Mouse (Mus musculus): ENCODE results near the gene Gm11032.
"Not testable (repeated sequence)": the region's sequence is repeated elsewhere in the genome, so short reads cannot be mapped to it uniquely, and the experiment has no call there.

DNA sequence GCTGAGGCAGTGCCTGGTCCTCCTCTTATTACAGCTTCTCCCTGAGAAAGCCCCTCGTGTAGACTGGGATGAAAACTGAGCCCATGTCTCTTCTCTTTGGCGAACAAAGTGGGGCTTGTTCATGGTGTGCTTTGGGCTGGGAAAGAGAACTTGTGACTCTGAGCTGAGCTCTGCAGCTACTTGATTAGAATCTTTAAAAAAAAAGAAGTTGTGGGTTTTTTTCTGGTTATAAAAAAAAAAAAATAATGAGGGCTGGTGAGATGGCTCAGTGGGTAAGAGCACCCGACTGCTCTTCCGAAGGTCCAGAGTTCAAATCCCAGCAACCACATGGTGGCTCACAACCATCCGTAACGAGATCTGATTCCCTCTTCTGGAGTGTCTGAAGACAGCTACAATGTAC lies 25.3 kb downstream of the Gm11032 start:
- TF ChIP-seq EP300 (IDR thresholded peaks at IDR 0.05; ENCODE audit: insufficient read depth, low read depth, low read length); POLR2A (IDR thresholded peaks at IDR 0.05; ENCODE audit: insufficient read depth, low read length): not testable (repeated sequence)
